Mouse (Mus musculus) lung, embryonic 16.5 days (tissue): ENCODE measurements at regions not wholly inside any gene's neighbourhood (a gene's known extent, or its start where the extent isn't known, plus 50 kb on each side); places are given as distances from the start of the nearest gene placed in this dataset.

Experiments used
- ATAC-seq: fragments of 200-750 bp; cut with Nextera tagmentation; 2 replicates; pipeline ENCODE4 v1.8.0; 2017; ENCODE audit warnings: low read depth, mild to moderate bottlenecking, moderate library complexity
- H3K27ac ChIP-seq: fragments of 300-500 bp; sonication (generic); 2 replicates; pipeline ENCODE4 v1.5.1; 2014; ENCODE audit warnings: mild to moderate bottlenecking, control low read depth, low read length
- H3K27me3 ChIP-seq: fragments of 300-500 bp; sonication (generic); 2 replicates; pipeline ENCODE4 v1.6.1; 2014; ENCODE audit warnings: low read depth, low read length, mixed read lengths; ENCODE audit not compliant: control insufficient read depth, insufficient read depth
- H3K36me3 ChIP-seq: fragments of 300-500 bp; sonication (generic); 2 replicates; pipeline ENCODE4 v1.6.1; 2014; ENCODE audit warnings: low read length; ENCODE audit not compliant: control insufficient read depth, insufficient read depth
- H3K4me1 ChIP-seq: fragments of 300-500 bp; sonication (generic); replicated peaks from 2 replicates; pipeline ENCODE4 v1.6.1; 2014; ENCODE audit warnings: low read length, mixed read lengths; ENCODE audit not compliant: control insufficient read depth, insufficient read depth
- H3K4me2 ChIP-seq: fragments of 300-500 bp; sonication (generic); 2 replicates; pipeline ENCODE4 v1.6.1; 2014; ENCODE audit warnings: low read depth, low read length, control low read depth
- H3K4me3 ChIP-seq: fragments of 300-500 bp; sonication (generic); 2 replicates; pipeline ENCODE4 v1.5.1; 2014; ENCODE audit warnings: mild to moderate bottlenecking, low read length, control low read depth
- H3K9ac ChIP-seq: fragments of 300-500 bp; sonication (generic); 2 replicates; pipeline ENCODE4 v1.6.1; 2014; ENCODE audit warnings: low read length, control low read depth
- H3K9me3 ChIP-seq: fragments of 300-500 bp; sonication (generic); 2 replicates; pipeline ENCODE4 v1.6.1; 2016; ENCODE audit warnings: low read length; ENCODE audit not compliant: control insufficient read depth
- WGBS: fragments of 180-500 bp; shearing (Covaris S2); extraction: QIAGEN DNeasy Blood & Tissue Kit; methylation state at CpG from one replicate; pipeline ENCODE4 v1.1.7; 2014; 5-methylcytosine and 5-hydroxymethylcytosine counted together

DNA sequence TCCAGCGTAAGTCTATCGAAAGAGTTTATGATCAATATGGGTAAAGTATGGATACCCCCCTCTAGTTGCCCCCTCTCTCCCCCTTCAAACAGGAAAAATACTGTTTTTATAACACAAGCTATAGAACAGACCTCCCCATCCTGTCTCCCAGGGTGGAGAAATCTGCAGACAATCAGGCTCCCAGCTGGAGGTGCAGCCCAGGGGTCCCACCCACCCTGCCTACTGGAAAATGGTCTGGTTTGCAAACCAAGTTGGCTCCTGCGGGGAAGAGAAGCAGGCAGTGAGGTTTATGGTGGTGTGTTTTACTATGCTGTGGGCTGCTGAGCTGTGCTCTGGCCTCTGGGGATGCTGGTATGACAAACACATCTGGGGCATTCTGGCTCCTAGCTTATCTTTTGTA, 70.7 kb upstream of the Sfswap start:
- no peak overlapping the region for H3K9ac ChIP-seq
- no peaks in the 10 kb centered on the region for H3K27me3 ChIP-seq
- 86% methylated on average over 3 of the region's 3 CpGs for WGBS
- no peaks in the 10 kb centered on the region for H3K4me1 ChIP-seq
- ATAC-seq, result no peak
- no peak overlapping the region for H3K27ac ChIP-seq
- no peaks in the 10 kb centered on the region for H3K36me3 ChIP-seq
- H3K9me3 ChIP-seq, result no peaks in the 10 kb centered on the region
- no peak overlapping the region for H3K4me3 ChIP-seq
- H3K4me2 ChIP-seq, result no peak overlapping the region

- Histone ChIP-seq H3K4me2 (no peak overlapping the region), H3K27ac (no peak overlapping the region), H3K9ac (no peak overlapping the region), H3K36me3 (no peaks in the 10 kb centered on the region), H3K9me3 (no peaks in the 10 kb centered on the region), H3K27me3 (peaks cover 2% of the 10 kb centered on the region), H3K4me3 (no peak overlapping the region), H3K4me1 (peaks cover 5% of the 10 kb centered on the region)
- WGBS, result 25% methylated on average over 7 of the region's 7 CpGs
- peak; percentile 85 for ATAC-seq
These were observed 51.0 kb upstream of the Sfswap start for GRCm38 (mm10) chr5:129449931-129450573.
